Mouse (Mus musculus): ENCODE data around the gene Aldh9a1. TPM values are rescaled to one million over a fixed set of nuclear protein-coding genes. Genes with fewer than 3 reads are reported as not detected.
A peak's percentile ranks its signal among the peaks of the same experiment; 100 is the strongest.

Gene Aldh9a1
- polyA plus RNA-seq, 1 experiment from 2014 or later: 204 TPM

DNA sequence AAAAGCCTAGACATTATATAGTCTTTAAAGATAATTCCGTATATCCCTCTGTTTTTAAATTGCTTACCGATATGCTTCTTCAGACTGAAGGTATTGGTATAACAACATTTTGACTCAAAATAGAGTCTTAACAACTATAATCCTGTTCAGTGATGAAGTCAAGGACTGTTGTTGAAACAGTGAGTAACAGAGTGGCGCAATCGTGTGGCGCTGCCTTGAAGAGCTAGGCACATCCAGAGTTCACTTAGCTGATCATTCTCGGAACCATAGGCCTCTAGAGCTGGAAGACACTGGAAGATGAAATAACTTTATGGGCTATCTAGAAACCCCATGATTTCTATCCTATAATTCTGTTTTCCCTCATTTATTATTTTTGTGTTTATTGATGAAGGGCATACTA, 28.1 kb upstream of the Aldh9a1 start:
- Histone ChIP-seq H3K36me3 (ENCODE audit: control insufficient read depth, insufficient read depth, low read length) (peaks cover 13% of the 10 kb centered on the region), H3K4me2 (ENCODE audit: low read depth, low read length) (no peak overlapping the region), H3K27me3 (replicated peaks; ENCODE audit: control insufficient read depth, insufficient read depth, low read length) (no peaks in the 10 kb centered on the region), H3K27ac (ENCODE audit: low read length) (no peak overlapping the region), H3K9ac (ENCODE audit: low read depth, low read length) (no peak overlapping the region), H3K4me1 (ENCODE audit: control insufficient read depth, insufficient read depth, low read length) (no peaks in the 10 kb centered on the region), H3K4me3 (ENCODE audit: low read length) (no peak overlapping the region), H3K9me3 (ENCODE audit: control insufficient read depth, low read length) (no peaks in the 10 kb centered on the region)
- 95% methylated on average over 6 of the region's 6 CpGs for WGBS
- ATAC-seq: no peak

GRCm38 (mm10) chr1:167328776-167329175, 21.0 kb upstream of the Aldh9a1 start:
- 93% methylated on average over 6 of the region's 6 CpGs for WGBS
- Histone ChIP-seq H3K27me3 (replicated peaks; ENCODE audit: control insufficient read depth, insufficient read depth, low read length) (no peaks in the 10 kb centered on the region), H3K4me1 (ENCODE audit: control insufficient read depth, insufficient read depth, low read length) (no peaks in the 10 kb centered on the region), H3K9me3 (ENCODE audit: control insufficient read depth, low read length) (no peaks in the 10 kb centered on the region), H3K4me2 (ENCODE audit: low read depth, low read length) (no peak overlapping the region), H3K4me3 (ENCODE audit: low read length) (no peak overlapping the region), H3K27ac (ENCODE audit: low read length) (no peak overlapping the region), H3K36me3 (ENCODE audit: control insufficient read depth, insufficient read depth, low read length) (peaks cover 4% of the 10 kb centered on the region), H3K9ac (ENCODE audit: low read depth, low read length) (no peak overlapping the region)
- ATAC-seq: no peak

DNA sequence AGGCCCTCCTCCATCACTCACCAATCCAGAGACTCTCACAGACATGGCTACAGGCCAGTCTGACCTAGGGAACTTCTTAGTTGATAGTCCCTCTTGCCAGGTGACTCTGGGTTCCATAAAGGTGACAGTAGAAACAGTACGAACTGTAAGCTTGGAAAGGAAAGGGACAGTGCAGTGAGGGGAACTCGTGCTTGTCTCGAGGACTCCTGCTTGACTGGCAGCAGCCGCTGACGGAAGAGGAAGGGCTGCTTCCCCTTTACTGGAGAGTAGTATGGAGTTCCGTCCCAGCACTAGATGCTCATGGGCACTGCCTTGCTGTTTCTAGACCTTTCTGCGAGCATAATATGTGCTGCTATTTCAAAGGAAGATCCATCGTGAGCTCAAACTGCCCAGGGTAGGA, 18.7 kb upstream of the Aldh9a1 start:
- ATAC-seq: no peak
- 89% methylated on average over 8 of the region's 8 CpGs for WGBS
- H3K36me3 ChIP-seq (ENCODE audit: control insufficient read depth, insufficient read depth, low read length): peaks cover 4% of the 10 kb centered on the region

GRCm38 (mm10) chr1:167336398-167336797, 13.4 kb upstream of the Aldh9a1 start:
- no peaks in the 10 kb centered on the region for H3K9me3 ChIP-seq (ENCODE audit: control insufficient read depth, low read length)
- H3K4me2 ChIP-seq (ENCODE audit: low read depth, low read length): no peak overlapping the region
- ATAC-seq: no peak
- H3K4me1 ChIP-seq (ENCODE audit: control insufficient read depth, insufficient read depth, low read length): peaks cover 2% of the 10 kb centered on the region; the same call in 1 of the 2 replicates
- no peak overlapping the region for H3K4me3 ChIP-seq (ENCODE audit: low read length)
- WGBS: 88% methylated on average over 3 of the region's 3 CpGs
- no peak overlapping the region for H3K9ac ChIP-seq (ENCODE audit: low read depth, low read length)
- no peak overlapping the region for H3K27ac ChIP-seq (ENCODE audit: low read length)
- H3K27me3 ChIP-seq (replicated peaks; ENCODE audit: control insufficient read depth, insufficient read depth, low read length): no peaks in the 10 kb centered on the region; the same call in 1 of the 2 replicates
- H3K36me3 ChIP-seq (ENCODE audit: control insufficient read depth, insufficient read depth, low read length): no peaks in the 10 kb centered on the region

More for the DNA sequence above, 18.7 kb upstream of the Aldh9a1 start:
- Histone ChIP-seq H3K4me2 (ENCODE audit: low read depth, low read length) (no peak overlapping the region), H3K27ac (ENCODE audit: low read length) (no peak overlapping the region), H3K27me3 (replicated peaks; ENCODE audit: control insufficient read depth, insufficient read depth, low read length) (no peaks in the 10 kb centered on the region), H3K4me3 (ENCODE audit: low read length) (no peak overlapping the region), H3K4me1 (ENCODE audit: control insufficient read depth, insufficient read depth, low read length) (no peaks in the 10 kb centered on the region), H3K9me3 (ENCODE audit: control insufficient read depth, low read length) (no peaks in the 10 kb centered on the region), H3K9ac (ENCODE audit: low read depth, low read length) (no peak overlapping the region)

- Histone ChIP-seq H3K27me3 (replicated peaks; ENCODE audit: control insufficient read depth, insufficient read depth, low read length) (no peaks in the 10 kb centered on the region; the same call in 1 of the 2 replicates), H3K4me2 (ENCODE audit: low read depth, low read length) (no peak overlapping the region), H3K36me3 (ENCODE audit: control insufficient read depth, insufficient read depth, low read length) (no peaks in the 10 kb centered on the region), H3K27ac (ENCODE audit: low read length) (no peak overlapping the region), H3K9ac (ENCODE audit: low read depth, low read length) (no peak overlapping the region), H3K4me1 (ENCODE audit: control insufficient read depth, insufficient read depth, low read length) (peaks cover 2% of the 10 kb centered on the region; the same call in 1 of the 2 replicates), H3K4me3 (ENCODE audit: low read length) (no peak overlapping the region), H3K9me3 (ENCODE audit: control insufficient read depth, low read length) (no peaks in the 10 kb centered on the region)
- whole genome bisulfite sequencing: 19% methylated on average over 12 of the region's 12 CpGs
- ATAC-seq: peak; percentile 71
Measured at GRCm38 (mm10) chr1:167337463-167338095, 12.2 kb upstream of the Aldh9a1 start.

DNA sequence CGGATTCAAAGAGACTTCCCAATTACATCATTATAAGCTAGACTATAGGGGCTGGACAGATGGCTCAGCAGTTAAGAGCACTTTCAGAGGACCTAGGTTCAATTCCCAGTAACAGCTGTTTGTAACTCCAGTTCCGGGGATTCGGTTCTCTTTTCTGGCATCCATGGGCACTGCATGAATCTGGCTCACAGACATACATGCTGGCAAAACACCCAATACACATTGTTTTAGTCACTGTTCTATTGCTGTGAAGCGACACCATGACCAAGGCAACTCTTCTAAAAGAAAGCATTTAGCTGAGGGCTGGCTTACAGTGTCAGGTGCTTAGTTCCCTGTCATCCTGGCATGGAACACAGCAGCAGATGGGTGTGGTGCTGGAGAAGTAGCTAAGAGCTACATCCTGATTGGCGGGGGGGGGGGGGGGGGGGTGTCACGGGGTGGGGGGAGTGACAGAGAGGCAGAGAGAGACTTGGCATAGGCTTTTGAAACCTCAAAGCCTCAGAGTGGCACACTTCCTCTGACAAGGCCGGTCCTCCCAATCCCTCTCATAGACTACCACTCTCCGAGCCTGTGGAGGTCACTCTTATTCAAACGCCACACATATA, 10.5 kb upstream of the Aldh9a1 start:
- Histone ChIP-seq H3K27me3 (replicated peaks; ENCODE audit: control insufficient read depth, insufficient read depth, low read length) (no peaks in the 10 kb centered on the region; the same call in 1 of the 2 replicates), H3K36me3 (ENCODE audit: control insufficient read depth, insufficient read depth, low read length) (no peaks in the 10 kb centered on the region), H3K9me3 (ENCODE audit: control insufficient read depth, low read length) (no peaks in the 10 kb centered on the region), H3K9ac (ENCODE audit: low read depth, low read length) (no peak overlapping the region), H3K27ac (ENCODE audit: low read length) (no peak overlapping the region), H3K4me3 (ENCODE audit: low read length) (no peak overlapping the region), H3K4me2 (ENCODE audit: low read depth, low read length) (no peak overlapping the region), H3K4me1 (ENCODE audit: control insufficient read depth, insufficient read depth, low read length) (peaks cover 2% of the 10 kb centered on the region; the same call in 1 of the 2 replicates)
- ATAC-seq: no peak
- WGBS: 78% methylated on average over 8 of the region's 9 CpGs

- Histone ChIP-seq H3K4me1 (ENCODE audit: control insufficient read depth, insufficient read depth, low read length) (peaks cover 2% of the 10 kb centered on the region; the same call in 1 of the 2 replicates), H3K9me3 (ENCODE audit: control insufficient read depth, low read length) (no peaks in the 10 kb centered on the region), H3K27ac (ENCODE audit: low read length) (no peak overlapping the region), H3K36me3 (ENCODE audit: control insufficient read depth, insufficient read depth, low read length) (no peaks in the 10 kb centered on the region), H3K4me2 (ENCODE audit: low read depth, low read length) (peak overlapping the region; percentile 88), H3K27me3 (replicated peaks; ENCODE audit: control insufficient read depth, insufficient read depth, low read length) (no peaks in the 10 kb centered on the region; the same call in 1 of the 2 replicates), H3K4me3 (ENCODE audit: low read length) (peak overlapping the region; percentile 56), H3K9ac (ENCODE audit: low read depth, low read length) (peak overlapping the region; percentile 62)
- 2% methylated on average over 47 of the region's 47 CpGs for WGBS
- ATAC-seq: peak; percentile 65
Measured at GRCm38 (mm10) chr1:167340111-167340787, 9.5 kb upstream of the Aldh9a1 start.

DNA sequence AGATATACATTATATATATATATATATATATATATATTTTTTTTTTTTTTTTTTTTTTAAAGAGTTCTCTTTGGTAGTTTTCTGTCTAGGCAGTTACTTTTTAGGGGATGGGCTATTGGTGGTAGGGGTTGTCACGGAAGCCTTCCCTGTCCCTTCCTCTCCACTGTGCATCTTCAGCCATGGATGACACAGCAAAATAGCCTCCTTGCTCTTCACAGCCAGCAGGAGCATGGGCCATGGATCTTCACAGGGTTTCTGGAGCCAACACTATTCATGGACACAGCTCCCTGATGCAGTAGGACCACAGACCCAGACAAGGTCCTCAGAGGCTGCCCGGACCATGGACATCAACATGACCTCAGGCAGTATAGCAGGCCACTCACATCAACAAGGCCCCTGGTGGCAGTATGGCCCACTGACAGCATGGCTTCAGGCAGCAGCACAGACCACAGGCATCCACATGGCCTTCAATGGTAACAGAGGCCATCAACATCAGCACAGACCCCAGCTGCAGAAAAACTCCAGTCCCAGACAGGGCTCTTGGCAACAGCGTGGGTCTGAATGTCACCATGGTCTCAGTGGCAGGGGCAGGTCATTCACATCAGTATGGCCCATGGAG, 8.8 kb upstream of the Aldh9a1 start:
- no peaks in the 10 kb centered on the region; the same call in 1 of the 2 replicates for H3K27me3 ChIP-seq (replicated peaks; ENCODE audit: control insufficient read depth, insufficient read depth, low read length)
- peak overlapping the region; percentile 88; the same call in 1 of the 2 replicates for H3K4me2 ChIP-seq (ENCODE audit: low read depth, low read length)
- H3K36me3 ChIP-seq (ENCODE audit: control insufficient read depth, insufficient read depth, low read length): no peaks in the 10 kb centered on the region
- peaks cover 2% of the 10 kb centered on the region; the same call in 1 of the 2 replicates for H3K4me1 ChIP-seq (ENCODE audit: control insufficient read depth, insufficient read depth, low read length)
- no peaks in the 10 kb centered on the region for H3K9me3 ChIP-seq (ENCODE audit: control insufficient read depth, low read length)
- 93% methylated on average over 3 of the region's 3 CpGs for WGBS
- no peak for ATAC-seq
- H3K9ac ChIP-seq (ENCODE audit: low read depth, low read length): no peak overlapping the region
- no peak overlapping the region for H3K4me3 ChIP-seq (ENCODE audit: low read length)
- no peak overlapping the region for H3K27ac ChIP-seq (ENCODE audit: low read length)

GRCm38 (mm10) chr1:167342831-167343230, 7.0 kb upstream of the Aldh9a1 start:
- H3K27me3 ChIP-seq (replicated peaks; ENCODE audit: control insufficient read depth, insufficient read depth, low read length): no peaks in the 10 kb centered on the region; the same call in 1 of the 2 replicates
- no peak overlapping the region for H3K27ac ChIP-seq (ENCODE audit: low read length)
- H3K4me2 ChIP-seq (ENCODE audit: low read depth, low read length): no peak overlapping the region
- no peak overlapping the region for H3K4me3 ChIP-seq (ENCODE audit: low read length)
- H3K4me1 ChIP-seq (ENCODE audit: control insufficient read depth, insufficient read depth, low read length): peaks cover 2% of the 10 kb centered on the region; the same call in 1 of the 2 replicates
- H3K9me3 ChIP-seq (ENCODE audit: control insufficient read depth, low read length): no peaks in the 10 kb centered on the region
- 88% methylated on average over 10 of the region's 10 CpGs for WGBS
- no peak overlapping the region for H3K9ac ChIP-seq (ENCODE audit: low read depth, low read length)
- no peaks in the 10 kb centered on the region for H3K36me3 ChIP-seq (ENCODE audit: control insufficient read depth, insufficient read depth, low read length)
- ATAC-seq: no peak
